Mouse (Mus musculus) left cerebral cortex, adult 18-20 months (tissue): ENCODE results near the gene Mettl7a2. TPM values are rescaled to one million over a fixed set of nuclear protein-coding genes. Genes with fewer than 3 reads are reported as not detected.

Experiments used
- DNase-seq, 2 experiments: peaks; one replicate each; pipeline ENCODE4 v3.0.0; 2021 to 2022; ENCODE audit warnings: low spot score in 2 of 2, mixed read lengths in 1 of 2
- total RNA-seq, 2 experiments: library from RNA; stranded (reverse); gene quantifications; 2 replicates each; pipeline ENCODE4 v1.2.3; 2021

Gene Mettl7a2
- total RNA-seq, 2 experiments from 2014 or later = 0.65 to 0.84 TPM

GRCm38 (mm10) chr15:100391599-100391998 is 38.6 kb downstream of the Mettl7a2 start:
- no peak for DNase-seq

- DNase-seq = no peak
These were observed 40.0 kb downstream of the Mettl7a2 start for GRCm38 (mm10) chr15:100393016-100393415.

GRCm38 (mm10) chr15:100395561-100395960 is 42.6 kb downstream of the Mettl7a2 start:
- DNase-seq = no peak

GRCm38 (mm10) chr15:100400592-100401250 is 47.7 kb downstream of the Mettl7a2 start:
- DNase-seq = no peak

- no peak for DNase-seq
These were observed 48.8 kb downstream of the Mettl7a2 start for GRCm38 (mm10) chr15:100401811-100402210.

- no peak for DNase-seq
These were observed 49.3 kb downstream of the Mettl7a2 start for GRCm38 (mm10) chr15:100402347-100402746.

GRCm38 (mm10) chr15:100402798-100403197 is 49.8 kb downstream of the Mettl7a2 start:
- DNase-seq = no peak

GRCm38 (mm10) chr15:100403318-100404000 is 50.5 kb downstream of the Mettl7a2 start:
- DNase-seq = no peak

- no peak for DNase-seq
These were observed 53.1 kb downstream of the Mettl7a2 start for GRCm38 (mm10) chr15:100406088-100406487.

- DNase-seq = no peak
These were observed 58.1 kb downstream of the Mettl7a2 start for GRCm38 (mm10) chr15:100410918-100411672.

Other genes starting within 250 kb of the Mettl7a2 start
- gene Atf1, start 125.4 kb upstream of the Mettl7a2 start, total RNA-seq = 10 to 100 TPM; 20.8 to 25.4 TPM
- not detected for gene Tmprss12, start 72.4 kb upstream of the Mettl7a2 start, total RNA-seq
- 10 to 100 TPM; 32.2 to 35.0 TPM for gene Mettl7a1, start 49.1 kb upstream of the Mettl7a2 start, total RNA-seq
- under 1 TPM in 1 of 2 experiments, not detected in 1; 0.35 TPM for gene Mettl7a3, start 18.3 kb upstream of the Mettl7a2 start, total RNA-seq
- not detected for gene Methig1, start 51 bp upstream of the Mettl7a2 start, total RNA-seq
- not detected for gene Higd1c, start 11.3 kb downstream of the Mettl7a2 start, total RNA-seq
- gene Gm5475, start 68.9 kb downstream of the Mettl7a2 start, total RNA-seq = not detected
- gene Slc11a2, start 71.9 kb downstream of the Mettl7a2 start, total RNA-seq = 10 to 100 TPM; 49.0 to 61.6 TPM
- gene Letmd1, start 115.8 kb downstream of the Mettl7a2 start, total RNA-seq = 10 to 100 TPM; 55.3 to 63.7 TPM
- gene Csrnp2, start 142.3 kb downstream of the Mettl7a2 start, total RNA-seq = 10 to 100 TPM; 33.6 to 36.0 TPM
- 10 to 100 TPM; 25.4 to 31.6 TPM for gene Tfcp2, start 198.8 kb downstream of the Mettl7a2 start, total RNA-seq
- 100 to 1,000 TPM; 119 to 127 TPM for gene Pou6f1, start 246.8 kb downstream of the Mettl7a2 start, total RNA-seq